Mouse (Mus musculus) stomach, embryonic 15.5 days (tissue): Measurements from ENCODE around the gene Galnt17. TPM values are rescaled to one million over a fixed set of nuclear protein-coding genes. Genes with fewer than 3 reads are reported as not detected.

Experiments
- ATAC-seq: fragments of 200-750 bp; cut with Nextera tagmentation; 2 replicates; pipeline ENCODE4 v1.8.0; 2017; ENCODE audit warnings: low read depth, moderate number of reproducible peaks, moderate TSS enrichment; ENCODE audit not compliant: insufficient read depth, low FRiP score
- H3K27ac ChIP-seq: fragments of 300-500 bp; sonication (generic); 2 replicates; pipeline ENCODE4 v1.5.1; 2015; ENCODE audit warnings: mild to moderate bottlenecking, inconsistent platforms
- H3K27me3 ChIP-seq: fragments of 300-500 bp; sonication (generic); replicated peaks from 2 replicates; pipeline ENCODE4 v1.6.1; 2015; ENCODE audit warnings: inconsistent platforms
- H3K36me3 ChIP-seq: fragments of 300-500 bp; sonication (generic); 2 replicates; pipeline ENCODE4 v1.6.1; 2015; ENCODE audit warnings: inconsistent platforms
- H3K4me1 ChIP-seq: fragments of 300-500 bp; sonication (generic); 2 replicates; pipeline ENCODE4 v1.6.1; 2015; ENCODE audit warnings: inconsistent platforms
- H3K4me2 ChIP-seq: fragments of 300-500 bp; sonication (generic); 2 replicates; pipeline ENCODE4 v1.6.1; 2015; ENCODE audit warnings: mild to moderate bottlenecking, inconsistent platforms
- H3K4me3 ChIP-seq: fragments of 300-500 bp; sonication (generic); replicated peaks from 2 replicates; pipeline ENCODE4 v1.5.1; 2015; ENCODE audit warnings: inconsistent platforms
- H3K9ac ChIP-seq: fragments of 300-500 bp; sonication (generic); 2 replicates; pipeline ENCODE4 v1.6.1; 2015; ENCODE audit warnings: inconsistent platforms
- H3K9me3 ChIP-seq: fragments of 300-500 bp; sonication (generic); 2 replicates; pipeline ENCODE4 v1.6.1; 2016; ENCODE audit warnings: inconsistent platforms
- WGBS: fragments of 180-500 bp; shearing (Covaris S2); methylation state at CpG from one replicate; pipeline ENCODE4 v1.1.7; 2015; 5-methylcytosine and 5-hydroxymethylcytosine counted together
- polyA plus RNA-seq: library from polyadenylated mRNA; unstranded; fragments of >200 nt; fragmentation: Nextera tagmentation; extraction: Ambion mirVana; gene quantifications from 2 replicates; pipeline ENCODE4 v1.2.1, GENCODE M21; 2015

The Galnt17 gene
- polyA plus RNA-seq, 1 experiment from 2014 or later, result 1.6 TPM

DNA sequence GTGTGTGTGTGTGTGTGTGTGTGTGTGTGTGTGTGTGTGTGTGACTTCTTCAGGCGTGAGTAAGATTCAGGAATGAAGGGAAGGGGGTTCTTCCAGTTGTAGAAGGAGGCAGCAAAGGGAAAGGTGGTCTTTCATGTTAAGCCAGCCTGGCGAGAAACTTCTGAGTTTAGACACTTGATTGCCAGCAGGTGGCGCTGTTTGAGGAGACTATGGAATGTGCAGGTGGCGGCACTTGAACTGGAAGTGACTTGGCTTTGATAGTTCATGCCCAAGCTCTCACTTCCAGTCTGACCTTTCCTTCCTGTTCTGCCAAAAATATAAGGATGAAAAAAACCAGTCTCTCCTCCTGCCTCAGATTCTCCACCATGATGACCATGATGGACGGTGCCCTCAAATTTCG lies 298.8 kb downstream of the Galnt17 start:
- ATAC-seq, result no peak
- H3K36me3 ChIP-seq, result no peaks in the 10 kb centered on the region
- no peak overlapping the region for H3K4me3 ChIP-seq
- 52% methylated on average over 6 of the region's 6 CpGs for WGBS
- no peaks in the 10 kb centered on the region for H3K4me1 ChIP-seq
- H3K9ac ChIP-seq, result no peak overlapping the region
- no peaks in the 10 kb centered on the region for H3K9me3 ChIP-seq
- no peak overlapping the region for H3K27ac ChIP-seq
- H3K27me3 ChIP-seq, result no peaks in the 10 kb centered on the region
- no peak overlapping the region for H3K4me2 ChIP-seq

DNA sequence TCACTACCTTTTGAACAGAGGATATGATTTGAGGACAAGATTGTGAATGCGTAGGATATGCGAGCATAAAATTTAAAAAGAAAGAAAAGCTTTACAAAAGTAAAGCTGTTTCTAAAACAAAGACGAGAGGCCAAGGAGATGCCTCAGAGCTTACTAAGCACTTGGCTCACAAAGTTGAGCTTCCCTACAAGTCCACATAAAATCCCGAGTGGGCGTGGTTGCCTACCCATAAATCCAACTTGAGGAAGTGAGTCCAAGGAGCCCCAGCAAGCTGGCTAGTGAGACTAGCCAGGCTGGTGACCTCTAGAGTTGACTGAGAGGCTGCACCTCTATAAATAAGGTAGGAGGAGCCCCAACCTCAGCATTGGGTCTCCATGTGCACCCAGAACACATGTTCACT lies 299.8 kb downstream of the Galnt17 start:
- Histone ChIP-seq H3K4me2 (no peak overlapping the region), H3K9ac (no peak overlapping the region), H3K27me3 (no peaks in the 10 kb centered on the region), H3K9me3 (no peaks in the 10 kb centered on the region), H3K27ac (no peak overlapping the region), H3K36me3 (no peaks in the 10 kb centered on the region), H3K4me3 (no peak overlapping the region), H3K4me1 (no peaks in the 10 kb centered on the region)
- 83% methylated on average over 5 of the region's 5 CpGs for WGBS
- ATAC-seq, result no peak

DNA sequence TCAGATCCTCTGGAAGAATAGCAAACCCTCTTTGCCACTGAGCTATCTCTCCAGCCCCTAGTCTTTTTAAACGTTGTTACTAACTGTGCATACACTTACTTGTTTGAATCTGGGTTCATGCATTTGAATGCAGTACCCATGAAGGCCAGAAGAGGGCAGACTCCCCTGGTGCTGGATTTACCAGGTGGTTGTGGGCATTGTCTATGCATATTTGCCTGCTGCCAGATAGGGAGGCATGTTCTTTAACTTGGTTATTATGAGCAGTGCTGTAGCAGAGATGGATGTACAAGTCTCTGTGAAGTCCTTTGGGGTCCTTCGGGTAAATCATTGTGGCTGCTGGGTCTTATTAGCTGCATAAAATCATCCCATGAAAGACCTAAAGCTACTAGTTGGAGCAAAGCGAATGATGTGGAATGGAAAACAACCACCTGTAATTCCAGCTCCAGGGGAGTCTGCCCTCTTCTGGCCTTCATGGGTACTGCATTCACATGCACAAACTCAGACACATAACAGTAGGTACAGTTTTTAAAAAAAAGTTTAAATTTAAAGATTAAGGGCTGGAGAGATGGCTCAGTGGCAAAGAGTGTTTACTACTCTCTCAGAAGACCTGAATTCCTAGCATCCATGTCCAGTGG lies 300.3 kb downstream of the Galnt17 start:
- Histone ChIP-seq H3K36me3 (no peaks in the 10 kb centered on the region), H3K27me3 (no peaks in the 10 kb centered on the region), H3K4me1 (no peaks in the 10 kb centered on the region), H3K4me3 (no peak overlapping the region), H3K9ac (no peak overlapping the region), H3K4me2 (no peak overlapping the region), H3K9me3 (no peaks in the 10 kb centered on the region), H3K27ac (no peak overlapping the region)
- no peak for ATAC-seq
- WGBS, result 69% methylated on average over 3 of the region's 3 CpGs

DNA sequence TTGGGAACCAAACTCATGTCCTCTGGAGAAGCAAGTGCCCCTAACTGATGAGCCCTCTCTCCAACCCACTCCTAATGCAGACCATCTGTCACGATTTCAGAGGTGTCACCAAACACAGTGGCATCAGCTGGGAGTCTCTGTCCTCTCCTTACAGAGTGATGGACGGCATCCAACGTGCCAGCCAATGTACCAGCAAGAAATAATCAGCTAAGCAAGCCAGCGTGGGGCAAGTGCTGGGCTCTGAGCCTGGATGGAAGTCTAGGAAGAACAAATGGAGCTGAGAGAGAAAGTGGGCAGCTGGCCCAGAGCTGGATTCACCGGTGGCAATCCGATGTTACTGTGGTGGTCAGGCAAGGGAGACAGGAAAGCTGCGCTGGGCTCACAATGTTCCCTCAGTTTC lies 301.1 kb downstream of the Galnt17 start:
- no peaks in the 10 kb centered on the region for H3K4me1 ChIP-seq
- H3K27me3 ChIP-seq, result no peaks in the 10 kb centered on the region
- H3K36me3 ChIP-seq, result no peaks in the 10 kb centered on the region
- WGBS, result 79% methylated on average over 7 of the region's 7 CpGs
- H3K27ac ChIP-seq, result no peak overlapping the region
- no peak for ATAC-seq
- H3K4me3 ChIP-seq, result no peak overlapping the region
- no peak overlapping the region for H3K4me2 ChIP-seq
- no peak overlapping the region for H3K9ac ChIP-seq
- no peaks in the 10 kb centered on the region for H3K9me3 ChIP-seq

DNA sequence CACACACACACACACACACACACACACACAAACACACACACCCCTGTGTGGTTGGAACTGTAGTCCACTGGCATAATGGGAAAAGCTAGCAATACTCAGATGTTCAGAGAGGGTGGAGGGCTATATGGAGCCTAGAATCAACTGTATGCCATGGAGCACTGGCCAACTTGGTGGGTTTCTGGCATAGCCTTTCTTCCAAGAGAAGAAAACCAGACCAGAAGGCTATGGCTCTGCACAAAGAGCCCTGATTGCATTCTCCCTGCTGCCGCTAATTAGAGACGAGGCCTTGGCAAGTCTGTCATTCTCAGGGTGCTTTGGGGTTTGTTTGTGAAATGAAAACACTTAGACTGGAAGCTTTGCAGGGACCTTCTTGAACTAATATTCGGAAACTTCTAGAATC lies 301.8 kb downstream of the Galnt17 start:
- Histone ChIP-seq H3K4me1 (no peaks in the 10 kb centered on the region), H3K4me2 (no peak overlapping the region), H3K36me3 (no peaks in the 10 kb centered on the region), H3K27me3 (no peaks in the 10 kb centered on the region), H3K9ac (no peak overlapping the region), H3K4me3 (no peak overlapping the region), H3K9me3 (no peaks in the 10 kb centered on the region), H3K27ac (no peak overlapping the region)
- ATAC-seq, result no peak
- WGBS, result 89% methylated on average over 3 of the region's 3 CpGs

DNA sequence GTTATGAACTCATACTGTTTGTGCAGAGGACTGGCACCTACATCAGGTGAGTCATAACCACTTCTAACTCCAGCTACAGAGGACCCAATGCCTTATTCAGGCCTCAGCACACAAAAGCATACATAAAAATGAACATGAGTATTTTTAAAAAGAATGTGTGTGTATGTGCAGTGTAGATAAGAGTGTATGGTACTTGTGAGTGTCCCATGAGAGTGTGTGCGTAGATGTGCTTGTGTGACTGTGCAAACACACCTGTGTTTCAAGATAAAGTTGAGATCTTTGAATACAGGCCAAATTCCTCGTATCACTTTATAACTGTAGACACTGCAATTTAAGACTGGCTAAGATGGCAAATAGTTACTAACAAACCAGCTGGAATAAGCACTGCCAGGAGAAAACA lies 307.7 kb downstream of the Galnt17 start:
- WGBS, result 61% methylated on average over 2 of the region's 2 CpGs
- ATAC-seq, result peak; percentile 35; the same call in 1 of the 2 replicates
- no peaks in the 10 kb centered on the region for H3K4me1 ChIP-seq

DNA sequence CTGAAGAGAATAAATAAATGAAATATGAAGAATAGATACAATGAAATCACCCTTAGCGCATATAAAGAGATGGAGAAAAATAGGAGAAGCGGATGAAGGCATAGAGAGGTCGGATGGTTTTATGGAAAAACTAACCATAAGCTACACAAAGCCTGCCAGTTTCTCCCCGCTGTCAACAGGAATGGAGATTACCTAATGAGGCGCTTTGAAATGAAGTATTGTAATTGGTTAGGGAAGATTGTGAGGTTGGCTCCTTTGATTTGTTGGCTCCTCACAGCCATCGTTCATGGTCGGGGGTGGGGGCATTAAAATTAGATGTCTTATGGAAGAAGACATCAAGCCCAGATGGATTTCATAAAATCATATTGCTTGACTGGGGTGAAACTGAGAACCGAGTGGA lies 329.0 kb downstream of the Galnt17 start:
- Histone ChIP-seq H3K27me3 (no peaks in the 10 kb centered on the region), H3K9ac (no peak overlapping the region), H3K36me3 (no peaks in the 10 kb centered on the region), H3K4me2 (no peak overlapping the region), H3K4me1 (no peaks in the 10 kb centered on the region), H3K27ac (no peak overlapping the region), H3K4me3 (no peak overlapping the region), H3K9me3 (no peaks in the 10 kb centered on the region)
- ATAC-seq, result no peak
- 80% methylated on average over 8 of the region's 8 CpGs for WGBS

More for the DNA sequence above, 307.7 kb downstream of the Galnt17 start:
- Histone ChIP-seq H3K36me3 (no peaks in the 10 kb centered on the region), H3K4me2 (no peak overlapping the region), H3K27me3 (no peaks in the 10 kb centered on the region), H3K4me3 (no peak overlapping the region), H3K9me3 (no peaks in the 10 kb centered on the region), H3K9ac (no peak overlapping the region), H3K27ac (no peak overlapping the region)

DNA sequence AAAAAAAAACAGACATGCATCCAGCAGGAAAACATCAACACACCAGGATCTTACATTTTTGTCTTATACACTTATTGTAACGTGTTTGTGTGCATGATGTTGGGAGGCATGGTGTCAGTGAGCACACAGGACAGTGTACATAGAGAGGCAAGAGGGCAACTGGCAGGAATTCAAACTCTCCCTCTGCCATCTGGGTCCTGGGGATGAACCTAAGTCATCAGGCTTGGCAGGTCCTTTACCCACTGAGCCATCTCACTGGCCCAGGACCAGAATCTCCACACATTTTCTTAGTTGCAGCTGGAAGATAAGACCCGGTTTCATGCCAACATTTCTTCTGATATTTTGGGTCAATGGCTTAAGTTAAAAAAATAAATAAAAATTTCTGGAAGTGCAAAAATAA lies 329.4 kb downstream of the Galnt17 start:
- Histone ChIP-seq H3K9me3 (no peaks in the 10 kb centered on the region), H3K4me2 (no peak overlapping the region), H3K36me3 (no peaks in the 10 kb centered on the region), H3K4me3 (no peak overlapping the region), H3K9ac (no peak overlapping the region), H3K4me1 (no peaks in the 10 kb centered on the region), H3K27ac (no peak overlapping the region), H3K27me3 (no peaks in the 10 kb centered on the region)
- 71% methylated on average over 2 of the region's 2 CpGs for WGBS
- no peak for ATAC-seq

DNA sequence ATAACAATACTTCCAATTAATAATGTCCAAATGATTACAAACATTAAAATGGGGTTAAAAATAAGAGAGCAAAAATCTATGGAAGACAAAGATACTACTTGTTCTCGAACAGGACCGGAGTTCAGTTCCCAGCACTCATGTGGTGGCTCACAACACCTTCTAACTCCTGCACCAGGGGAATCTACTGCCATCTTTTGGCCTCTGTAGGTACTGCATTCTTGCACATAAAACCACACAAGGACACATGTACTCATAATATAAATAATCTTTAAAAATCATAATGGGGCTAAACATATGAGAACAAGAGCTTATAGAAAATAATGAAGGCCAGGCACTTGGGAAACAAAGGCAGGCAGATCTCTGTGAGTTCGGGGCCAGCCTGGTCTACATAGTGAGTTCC lies 330.3 kb downstream of the Galnt17 start:
- WGBS, result 91% methylated on average over 3 of the region's 3 CpGs
- H3K4me1 ChIP-seq, result no peaks in the 10 kb centered on the region
- no peaks in the 10 kb centered on the region for H3K27me3 ChIP-seq
- no peaks in the 10 kb centered on the region for H3K9me3 ChIP-seq
- ATAC-seq, result no peak
- no peak overlapping the region for H3K27ac ChIP-seq
- H3K4me3 ChIP-seq, result no peak overlapping the region
- no peak overlapping the region for H3K9ac ChIP-seq
- no peaks in the 10 kb centered on the region for H3K36me3 ChIP-seq
- H3K4me2 ChIP-seq, result no peak overlapping the region

DNA sequence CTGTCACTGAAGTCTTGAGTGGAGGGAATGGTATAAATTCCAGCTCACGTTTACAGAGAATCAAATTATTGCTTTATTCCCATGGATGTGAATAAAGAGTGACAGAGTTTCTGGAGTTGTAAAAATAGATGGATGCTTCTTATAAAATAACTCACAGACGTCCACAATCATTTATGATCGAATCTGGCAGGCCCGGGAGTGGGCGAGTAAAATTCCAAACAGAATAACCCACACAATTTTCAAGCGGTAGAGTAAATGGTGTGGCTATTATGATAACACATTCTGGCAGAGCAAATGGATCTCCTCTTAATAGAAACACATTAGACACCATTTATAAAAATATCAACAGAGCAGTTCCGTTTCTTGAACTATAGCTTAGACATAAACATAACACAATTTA lies 355.9 kb downstream of the Galnt17 start:
- Histone ChIP-seq H3K9me3 (no peaks in the 10 kb centered on the region), H3K27ac (no peak overlapping the region), H3K36me3 (no peaks in the 10 kb centered on the region), H3K4me1 (no peaks in the 10 kb centered on the region), H3K4me2 (no peak overlapping the region), H3K27me3 (no peaks in the 10 kb centered on the region), H3K9ac (no peak overlapping the region), H3K4me3 (no peak overlapping the region)
- ATAC-seq, result no peak
- WGBS, result 43% methylated on average over 7 of the region's 7 CpGs

DNA sequence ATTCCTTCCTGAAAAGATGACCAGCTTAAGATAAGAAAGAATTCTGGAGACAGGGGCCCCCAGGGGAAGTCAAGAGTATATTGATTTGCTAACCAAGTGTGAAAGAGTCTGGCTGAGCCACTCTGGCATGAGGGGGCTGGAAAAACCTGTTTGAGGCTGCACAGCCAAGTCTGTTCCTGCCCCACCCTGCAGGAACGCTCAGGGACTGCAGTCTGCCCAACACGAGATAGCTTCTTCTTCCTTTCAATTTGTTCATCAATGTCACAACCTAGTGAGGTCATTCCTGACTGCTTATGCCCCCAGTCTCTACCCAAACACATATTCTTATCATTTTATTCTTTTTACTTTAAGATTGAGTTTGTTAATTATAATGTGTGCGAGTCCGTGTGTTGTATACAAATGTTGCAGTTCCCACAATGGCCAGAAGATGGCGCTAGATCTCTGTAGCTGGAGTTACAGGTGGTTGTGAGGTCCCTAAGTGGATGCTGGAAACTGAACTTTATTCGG lies 357.4 kb downstream of the Galnt17 start:
- no peaks in the 10 kb centered on the region for H3K27me3 ChIP-seq
- H3K27ac ChIP-seq, result 0 out of 2 replicates have a peak overlapping the region, but pooled peaks have one; percentile 3
- H3K4me2 ChIP-seq, result no peak overlapping the region
- H3K9ac ChIP-seq, result no peak overlapping the region
- H3K36me3 ChIP-seq, result no peaks in the 10 kb centered on the region
- ATAC-seq, result peak; percentile 81
- no peak overlapping the region for H3K4me3 ChIP-seq
- no peaks in the 10 kb centered on the region for H3K4me1 ChIP-seq
- no peaks in the 10 kb centered on the region for H3K9me3 ChIP-seq
- WGBS, result 47% methylated on average over 6 of the region's 6 CpGs

DNA sequence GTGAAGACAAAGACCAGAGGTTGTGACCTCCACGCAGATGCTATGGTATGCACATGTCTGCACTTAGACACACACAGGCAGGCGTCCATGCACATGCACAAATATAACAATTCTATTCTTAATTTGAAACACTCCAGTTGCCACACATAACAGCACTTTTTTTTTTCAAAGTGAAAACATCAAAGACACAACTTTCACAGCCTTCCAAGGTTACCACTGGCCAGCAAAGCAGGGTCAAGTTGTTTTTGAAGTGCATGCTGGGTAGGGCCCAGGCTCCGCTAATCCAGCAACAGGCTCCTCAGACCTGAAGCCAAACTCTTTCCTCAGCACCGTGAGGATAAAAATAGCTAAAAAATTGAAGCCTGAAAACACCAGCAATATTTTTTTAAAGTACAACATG lies 357.9 kb downstream of the Galnt17 start:
- Histone ChIP-seq H3K27me3 (no peaks in the 10 kb centered on the region), H3K36me3 (no peaks in the 10 kb centered on the region), H3K9ac (no peak overlapping the region), H3K9me3 (no peaks in the 10 kb centered on the region), H3K27ac (peak overlapping the region; percentile 3; the same call in 1 of the 2 replicates), H3K4me3 (no peak overlapping the region), H3K4me1 (no peaks in the 10 kb centered on the region), H3K4me2 (no peak overlapping the region)
- ATAC-seq, result no peak; the same call in 1 of the 2 replicates
- 40% methylated on average over 4 of the region's 4 CpGs for WGBS

DNA sequence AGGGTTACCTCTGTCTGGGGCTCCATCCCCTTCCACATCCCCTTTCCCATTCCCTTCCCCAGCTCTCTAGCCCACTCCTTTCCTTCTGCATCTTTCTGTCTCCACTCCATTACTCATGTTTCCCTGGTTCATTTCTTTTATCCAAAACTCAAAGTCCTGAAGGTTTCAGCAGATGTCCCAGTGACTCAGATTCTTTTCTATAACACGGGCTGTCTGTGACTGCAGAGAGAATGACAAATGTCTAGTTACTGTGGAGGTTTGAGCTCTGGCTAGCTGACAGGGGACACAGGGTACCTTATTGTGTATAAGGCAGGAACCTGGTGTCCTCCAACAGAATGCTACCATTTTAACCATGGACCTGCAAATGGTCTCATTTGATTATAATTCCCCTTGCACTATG lies 358.6 kb downstream of the Galnt17 start:
- no peak overlapping the region for H3K4me3 ChIP-seq
- H3K27ac ChIP-seq, result no peak overlapping the region
- WGBS, result 38% methylated on average over 1 of the region's 1 CpGs
- ATAC-seq, result no peak
- H3K4me1 ChIP-seq, result no peaks in the 10 kb centered on the region
- H3K27me3 ChIP-seq, result no peaks in the 10 kb centered on the region
- H3K4me2 ChIP-seq, result no peak overlapping the region
- H3K36me3 ChIP-seq, result no peaks in the 10 kb centered on the region
- no peaks in the 10 kb centered on the region for H3K9me3 ChIP-seq
- H3K9ac ChIP-seq, result no peak overlapping the region
